Mouse (Mus musculus) subcutaneous adipose tissue, adult 2 months (tissue): Measurements from ENCODE around the gene Ndp. TPM values are rescaled to one million over a fixed set of nuclear protein-coding genes. Genes with fewer than 3 reads are reported as not detected.

Experiments
- polyA plus RNA-seq: library from polyadenylated mRNA; depleted of rRNA; stranded (reverse); fragments of >200 nt; gene quantifications from 2 replicates; pipeline ENCODE4 v1.2.3, GENCODE M21; 2012; ENCODE audit warnings: low replicate concordance; rRNA removed

The Ndp gene
- 0.16 and 26.5 TPM in 2 replicates for polyA plus RNA-seq

DNA sequence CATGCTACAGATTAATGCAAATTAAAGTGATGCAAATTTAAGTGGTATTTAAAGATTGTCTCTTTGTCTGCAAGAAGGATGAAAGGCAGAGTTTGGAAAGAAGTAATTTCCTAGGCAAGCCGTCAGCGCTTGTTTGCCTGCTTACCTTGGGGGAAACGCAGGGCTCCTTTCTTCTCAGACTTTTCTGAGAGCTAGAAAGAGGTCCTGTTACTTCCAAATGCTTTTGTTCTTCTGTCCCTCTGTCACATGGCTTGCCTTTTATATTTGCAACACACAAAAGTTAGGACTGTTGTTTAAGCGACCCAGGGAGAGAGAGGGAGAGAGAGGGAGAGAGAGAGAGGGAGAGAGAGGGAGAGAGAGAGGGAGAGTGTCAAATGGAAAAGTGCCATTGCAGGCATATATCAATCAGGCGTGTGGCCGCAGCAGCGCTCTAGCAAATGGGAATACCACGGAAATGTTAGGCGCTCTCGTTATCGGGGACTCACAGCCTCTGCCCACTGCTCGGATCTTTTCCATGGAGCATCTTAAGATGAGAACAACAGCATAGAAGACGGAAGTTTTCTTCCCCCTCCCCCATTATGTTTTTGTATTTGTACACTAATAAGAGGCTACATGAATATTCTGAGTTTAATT, at the start of gene Ndp:
Gene Ndp, minus strand, starts transcription at position 534 of the 633 bp plus-strand sequence.

Other genes starting within 250 kb of the Ndp start
- 19.8 and 26.8 TPM in 2 replicates for gene Maob, start 94.4 kb downstream of the Ndp start, polyA plus RNA-seq